Mouse (Mus musculus) intestine, postnatal 0 days (tissue): ENCODE measurements around the gene Insl6. TPM values are rescaled to one million over a fixed set of nuclear protein-coding genes. Genes with fewer than 3 reads are reported as not detected.
A peak's percentile ranks its signal among the peaks of the same experiment; 100 is the strongest.

ENCODE experiments used
- ATAC-seq: fragments of 200-750 bp; cut with Nextera tagmentation; 2 replicates; pipeline ENCODE4 v1.8.0; 2017; ENCODE audit warnings: mild to moderate bottlenecking, moderate TSS enrichment, moderate library complexity
- H3K27ac ChIP-seq: fragments of 300-500 bp; sonication (generic); 2 replicates; pipeline ENCODE4 v1.5.1; 2014; ENCODE audit warnings: mild to moderate bottlenecking, low read depth, low read length, moderate library complexity
- H3K27me3 ChIP-seq: fragments of 300-500 bp; sonication (generic); replicated peaks from 2 replicates; pipeline ENCODE4 v1.6.1; 2014; ENCODE audit warnings: low read length, mixed read lengths; ENCODE audit not compliant: control insufficient read depth, insufficient read depth
- H3K36me3 ChIP-seq: fragments of 300-500 bp; sonication (generic); 2 replicates; pipeline ENCODE4 v1.6.1; 2014; ENCODE audit warnings: mild to moderate bottlenecking, moderate library complexity; ENCODE audit not compliant: control insufficient read depth, insufficient read depth
- H3K4me1 ChIP-seq: fragments of 300-500 bp; sonication (generic); replicated peaks from 2 replicates; pipeline ENCODE4 v1.6.1; 2014; ENCODE audit warnings: antibody characterized with exemption, low read length, mixed read lengths; ENCODE audit not compliant: control insufficient read depth, insufficient read depth
- H3K4me2 ChIP-seq: fragments of 300-500 bp; sonication (generic); replicated peaks from 2 replicates; pipeline ENCODE4 v1.6.1; 2014; ENCODE audit warnings: low read depth, mild to moderate bottlenecking, moderate library complexity
- H3K4me3 ChIP-seq: fragments of 300-500 bp; sonication (generic); 2 replicates; pipeline ENCODE4 v1.5.1; 2014; ENCODE audit warnings: low read depth, low read length
- H3K9ac ChIP-seq: fragments of 300-500 bp; sonication (generic); 2 replicates; pipeline ENCODE4 v1.6.1; 2014; ENCODE audit warnings: mild to moderate bottlenecking, low read depth, low read length
- H3K9me3 ChIP-seq: fragments of 300-500 bp; sonication (generic); 2 replicates; pipeline ENCODE4 v1.6.1; 2016; ENCODE audit warnings: mixed run types; ENCODE audit not compliant: control insufficient read depth
- CTCF ChIP-seq: sonication (generic); IDR thresholded peaks from 2 replicates; pipeline ENCODE4 v1.5.1; 2016; ENCODE audit warnings: low read depth, mild to moderate bottlenecking, control low read depth, antibody characterized with exemption, moderate library complexity
- WGBS: fragments of 180-500 bp; shearing (Covaris S2); extraction: QIAGEN DNeasy Blood & Tissue Kit; methylation state at CpG from one replicate; pipeline ENCODE4 v1.1.7; 2014; 5-methylcytosine and 5-hydroxymethylcytosine counted together
- polyA plus RNA-seq: library from polyadenylated mRNA; unstranded; fragments of >200 nt; fragmentation: Nextera tagmentation; extraction: Ambion mirVana; gene quantifications from 2 replicates; pipeline ENCODE4 v1.2.1, GENCODE M21; 2015

Insl6 gene
- polyA plus RNA-seq, 1 experiment from 2014 or later = 48.4 TPM

- TF ChIP-seq CTCF = no peak
- Histone ChIP-seq H3K27ac (peak overlapping the region; percentile 84), H3K9me3 (no peaks in the 10 kb centered on the region), H3K9ac (0 out of 2 replicates have a peak overlapping the region, but pooled peaks have one; percentile 7), H3K36me3 (peaks cover 14% of the 10 kb centered on the region), H3K4me3 (no peak overlapping the region), H3K4me2 (peak overlapping the region; percentile 48), H3K4me1 (no peaks in the 10 kb centered on the region), H3K27me3 (no peaks in the 10 kb centered on the region)
- 69% methylated on average over 6 of the region's 6 CpGs for WGBS
- peak; percentile 94 for ATAC-seq
Observed at GRCm38 (mm10) chr19:29278944-29279587, 46.1 kb downstream of the Insl6 start.

- H3K27me3 ChIP-seq = no peaks in the 10 kb centered on the region
- no peak overlapping the region for H3K4me2 ChIP-seq
- ATAC-seq = no peak
- TF ChIP-seq CTCF = no peak
- H3K27ac ChIP-seq = no peak overlapping the region
- no peaks in the 10 kb centered on the region for H3K9me3 ChIP-seq
- H3K9ac ChIP-seq = no peak overlapping the region
- H3K36me3 ChIP-seq = peaks cover 14% of the 10 kb centered on the region
- no peak overlapping the region for H3K4me3 ChIP-seq
- 95% methylated on average over 4 of the region's 4 CpGs for WGBS
- no peaks in the 10 kb centered on the region for H3K4me1 ChIP-seq
Observed at GRCm38 (mm10) chr19:29276414-29276813, 48.7 kb downstream of the Insl6 start.

- H3K36me3 ChIP-seq = peaks cover 10% of the 10 kb centered on the region
- H3K4me3 ChIP-seq = no peak overlapping the region
- TF ChIP-seq CTCF = peak; percentile 18
- 82% methylated on average over 3 of the region's 3 CpGs for WGBS
- H3K27ac ChIP-seq = no peak overlapping the region
- no peaks in the 10 kb centered on the region for H3K4me1 ChIP-seq
- no peaks in the 10 kb centered on the region for H3K9me3 ChIP-seq
- H3K27me3 ChIP-seq = no peaks in the 10 kb centered on the region
- H3K9ac ChIP-seq = no peak overlapping the region
- no peak overlapping the region for H3K4me2 ChIP-seq
- ATAC-seq = no peak
Observed at GRCm38 (mm10) chr19:29272011-29272809, 52.9 kb downstream of the Insl6 start.

Other genes with a start within 250 kb of the Insl6 start
- 16.0 and 17.4 TPM in 2 replicates for gene Rcl1, start 224.0 kb downstream of the Insl6 start, polyA plus RNA-seq
- gene Jak2, start 73.5 kb downstream of the Insl6 start, polyA plus RNA-seq = 11.2 and 11.7 TPM in 2 replicates
- not detected in 2 replicates for gene Rln1, start 9.3 kb upstream of the Insl6 start, polyA plus RNA-seq
- gene Plgrkt, start 42.0 kb upstream of the Insl6 start, polyA plus RNA-seq = 147 TPM in 2 replicates
- 0.30 TPM in 2 replicates for gene Cd274, start 42.1 kb upstream of the Insl6 start, polyA plus RNA-seq
- 0.17 TPM in 1 of 2 replicates, not detected in the other for gene Pdcd1lg2, start 85.6 kb upstream of the Insl6 start, polyA plus RNA-seq
- gene Ric1, start 196.9 kb upstream of the Insl6 start, polyA plus RNA-seq = 10.2 and 12.0 TPM in 2 replicates